Mouse (Mus musculus): ENCODE results near the gene Prnp. TPM values are rescaled to one million over a fixed set of nuclear protein-coding genes. Genes with fewer than 3 reads are reported as not detected.

Prnp gene
- polyA plus RNA-seq, 2 experiments: 36.1 to 39.1 TPM

GRCm38 (mm10) chr2:131868983-131869382, 40.7 kb upstream of the Prnp start:
- Histone ChIP-seq H3K4me1 (ENCODE audit: control insufficient read depth, insufficient read depth, low read length) (no peaks in the 10 kb centered on the region), H3K27ac (replicated peaks; ENCODE audit: low read depth, low read length) (no peak overlapping the region), H3K9ac (ENCODE audit: low read depth, low read length, severe bottlenecking) (no peak overlapping the region), H3K36me3 (ENCODE audit: control insufficient read depth, insufficient read depth, low read length) (no peaks in the 10 kb centered on the region), H3K4me2 (replicated peaks; ENCODE audit: low read depth, low read length, severe bottlenecking) (no peak overlapping the region), H3K4me3 (replicated peaks; ENCODE audit: low read length) (no peak overlapping the region), H3K27me3 (ENCODE audit: control insufficient read depth, insufficient read depth, low read length) (no peaks in the 10 kb centered on the region), H3K9me3 (ENCODE audit: control insufficient read depth, low read length) (no peaks in the 10 kb centered on the region)
- TF ChIP-seq POLR2A (IDR thresholded peaks at IDR 0.05; ENCODE audit: borderline replicate concordance, extremely low read depth, insufficient read depth, insufficient read length): no peak
- ATAC-seq (ENCODE audit: low FRiP score, low read depth) (no peak), DNase-seq (ENCODE audit: low spot score) (no peak)
- WGBS: 93% methylated on average over 5 of the region's 5 CpGs

GRCm38 (mm10) chr2:131873376-131873775, 36.4 kb upstream of the Prnp start:
- ATAC-seq (ENCODE audit: low FRiP score, low read depth) (no peak), DNase-seq (ENCODE audit: low spot score) (no peak)
- 21% methylated on average over 1 of the region's 1 CpGs for WGBS
- Histone ChIP-seq H3K27me3 (ENCODE audit: control insufficient read depth, insufficient read depth, low read length) (no peaks in the 10 kb centered on the region), H3K4me3 (replicated peaks; ENCODE audit: low read length) (no peak overlapping the region), H3K4me1 (ENCODE audit: control insufficient read depth, insufficient read depth, low read length) (no peaks in the 10 kb centered on the region), H3K4me2 (replicated peaks; ENCODE audit: low read depth, low read length, severe bottlenecking) (no peak overlapping the region), H3K9me3 (ENCODE audit: control insufficient read depth, low read length) (no peaks in the 10 kb centered on the region), H3K9ac (ENCODE audit: low read depth, low read length, severe bottlenecking) (no peak overlapping the region), H3K36me3 (ENCODE audit: control insufficient read depth, insufficient read depth, low read length) (no peaks in the 10 kb centered on the region), H3K27ac (replicated peaks; ENCODE audit: low read depth, low read length) (no peak overlapping the region)
- TF ChIP-seq POLR2A (IDR thresholded peaks at IDR 0.05; ENCODE audit: borderline replicate concordance, extremely low read depth, insufficient read depth, insufficient read length): no peak

- 92% methylated on average over 7 of the region's 7 CpGs for WGBS
- H3K9ac ChIP-seq (ENCODE audit: low read depth, low read length, severe bottlenecking): no peak overlapping the region
- H3K4me1 ChIP-seq (ENCODE audit: control insufficient read depth, insufficient read depth, low read length): no peaks in the 10 kb centered on the region
- H3K27me3 ChIP-seq (ENCODE audit: control insufficient read depth, insufficient read depth, low read length): no peaks in the 10 kb centered on the region
- H3K27ac ChIP-seq (replicated peaks; ENCODE audit: low read depth, low read length): no peak overlapping the region
- no peak overlapping the region for H3K4me3 ChIP-seq (replicated peaks; ENCODE audit: low read length)
- H3K9me3 ChIP-seq (ENCODE audit: control insufficient read depth, low read length): no peaks in the 10 kb centered on the region
- DNase-seq (ENCODE audit: low spot score) (no peak), ATAC-seq (ENCODE audit: low FRiP score, low read depth) (no peak)
- no peak overlapping the region for H3K4me2 ChIP-seq (replicated peaks; ENCODE audit: low read depth, low read length, severe bottlenecking)
- no peaks in the 10 kb centered on the region for H3K36me3 ChIP-seq (ENCODE audit: control insufficient read depth, insufficient read depth, low read length)
- no peak for TF ChIP-seq POLR2A (IDR thresholded peaks at IDR 0.05; ENCODE audit: borderline replicate concordance, extremely low read depth, insufficient read depth, insufficient read length)
Observed at GRCm38 (mm10) chr2:131876551-131877265, 33.0 kb upstream of the Prnp start.

- no peaks in the 10 kb centered on the region for H3K27me3 ChIP-seq (ENCODE audit: control insufficient read depth, insufficient read depth, low read length)
- no peaks in the 10 kb centered on the region for H3K9me3 ChIP-seq (ENCODE audit: control insufficient read depth, low read length)
- DNase-seq (ENCODE audit: low spot score) (no peak), ATAC-seq (ENCODE audit: low FRiP score, low read depth) (no peak)
- H3K4me2 ChIP-seq (replicated peaks; ENCODE audit: low read depth, low read length, severe bottlenecking): no peak overlapping the region
- H3K4me3 ChIP-seq (replicated peaks; ENCODE audit: low read length): no peak overlapping the region
- no peak overlapping the region for H3K27ac ChIP-seq (replicated peaks; ENCODE audit: low read depth, low read length)
- H3K36me3 ChIP-seq (ENCODE audit: control insufficient read depth, insufficient read depth, low read length): no peaks in the 10 kb centered on the region
- no peak for TF ChIP-seq POLR2A (IDR thresholded peaks at IDR 0.05; ENCODE audit: borderline replicate concordance, extremely low read depth, insufficient read depth, insufficient read length)
- 77% methylated on average over 4 of the region's 4 CpGs for WGBS
- no peaks in the 10 kb centered on the region for H3K4me1 ChIP-seq (ENCODE audit: control insufficient read depth, insufficient read depth, low read length)
- H3K9ac ChIP-seq (ENCODE audit: low read depth, low read length, severe bottlenecking): no peak overlapping the region
Observed at GRCm38 (mm10) chr2:131881766-131882165, 28.0 kb upstream of the Prnp start.

- no peak overlapping the region for H3K27ac ChIP-seq (replicated peaks; ENCODE audit: low read depth, low read length)
- H3K9me3 ChIP-seq (ENCODE audit: control insufficient read depth, low read length): no peaks in the 10 kb centered on the region
- H3K4me1 ChIP-seq (ENCODE audit: control insufficient read depth, insufficient read depth, low read length): no peaks in the 10 kb centered on the region
- TF ChIP-seq POLR2A (IDR thresholded peaks at IDR 0.05; ENCODE audit: borderline replicate concordance, extremely low read depth, insufficient read depth, insufficient read length): no peak
- ATAC-seq (ENCODE audit: low FRiP score, low read depth) (no peak; the same call in 1 of the 2 replicates), DNase-seq (ENCODE audit: low spot score) (no peak)
- H3K27me3 ChIP-seq (ENCODE audit: control insufficient read depth, insufficient read depth, low read length): no peaks in the 10 kb centered on the region
- H3K36me3 ChIP-seq (ENCODE audit: control insufficient read depth, insufficient read depth, low read length): no peaks in the 10 kb centered on the region
- H3K9ac ChIP-seq (ENCODE audit: low read depth, low read length, severe bottlenecking): no peak overlapping the region
- WGBS: 79% methylated on average over 2 of the region's 2 CpGs
- H3K4me2 ChIP-seq (replicated peaks; ENCODE audit: low read depth, low read length, severe bottlenecking): no peak overlapping the region
- H3K4me3 ChIP-seq (replicated peaks; ENCODE audit: low read length): no peak overlapping the region
Observed at GRCm38 (mm10) chr2:131883136-131883535, 26.6 kb upstream of the Prnp start.
